Mouse (Mus musculus) forebrain, embryonic 13.5 days (tissue): Measurements from ENCODE around the gene Dynlrb2. TPM values are rescaled to one million over a fixed set of nuclear protein-coding genes. Genes with fewer than 3 reads are reported as not detected.

Source experiments
- ATAC-seq: fragments of 200-750 bp; cut with Nextera tagmentation; 2 replicates; pipeline ENCODE4 v1.8.0; 2017
- H3K27ac ChIP-seq: fragments of 300-500 bp; sonication (generic); 2 replicates; pipeline ENCODE4 v1.5.1; 2015; ENCODE audit warnings: inconsistent platforms, mild to moderate bottlenecking, moderate library complexity
- H3K27me3 ChIP-seq: fragments of 300-500 bp; sonication (generic); 2 replicates; pipeline ENCODE4 v1.6.1; 2015; ENCODE audit warnings: mild to moderate bottlenecking, inconsistent platforms
- H3K36me3 ChIP-seq: fragments of 300-500 bp; sonication (generic); 2 replicates; pipeline ENCODE4 v1.6.1; 2015; ENCODE audit warnings: mild to moderate bottlenecking, inconsistent platforms; ENCODE audit not compliant: poor library complexity, severe bottlenecking
- H3K4me1 ChIP-seq: fragments of 300-500 bp; sonication (generic); 2 replicates; pipeline ENCODE4 v1.6.1; 2015; ENCODE audit warnings: inconsistent platforms
- H3K4me2 ChIP-seq: fragments of 300-500 bp; sonication (generic); 2 replicates; pipeline ENCODE4 v1.6.1; 2015; ENCODE audit warnings: inconsistent platforms, mild to moderate bottlenecking, moderate library complexity
- H3K4me3 ChIP-seq: fragments of 300-500 bp; sonication (generic); 2 replicates; pipeline ENCODE4 v1.5.1; 2015; ENCODE audit warnings: mild to moderate bottlenecking, inconsistent platforms
- H3K9ac ChIP-seq: fragments of 300-500 bp; sonication (generic); 2 replicates; pipeline ENCODE4 v1.6.1; 2015; ENCODE audit warnings: mild to moderate bottlenecking, inconsistent platforms
- H3K9me3 ChIP-seq: fragments of 300-500 bp; sonication (generic); replicated peaks from 2 replicates; pipeline ENCODE4 v1.6.1; 2016; ENCODE audit warnings: inconsistent platforms
- WGBS: fragments of 180-500 bp; shearing (Covaris S2); methylation state at CpG from one replicate; pipeline ENCODE4 v1.1.7; 2015; 5-methylcytosine and 5-hydroxymethylcytosine counted together
- polyA plus RNA-seq: library from polyadenylated mRNA; unstranded; fragments of >200 nt; fragmentation: Nextera tagmentation; extraction: Ambion mirVana; gene quantifications from 2 replicates; pipeline ENCODE4 v1.2.1, GENCODE M21; 2015

The Dynlrb2 gene
- polyA plus RNA-seq, 1 experiment from 2014 or later, result 11.7 TPM

- Histone ChIP-seq H3K4me1 (peaks cover 7% of the 10 kb centered on the region; the same call in 1 of the 2 replicates), H3K27ac (no peak overlapping the region), H3K9ac (no peak overlapping the region), H3K27me3 (no peaks in the 10 kb centered on the region), H3K36me3 (no peaks in the 10 kb centered on the region), H3K9me3 (no peaks in the 10 kb centered on the region), H3K4me2 (no peak overlapping the region), H3K4me3 (no peak overlapping the region)
- ATAC-seq, result no peak
- 91% methylated on average over 5 of the region's 5 CpGs for WGBS
These were observed 3.9 kb downstream of the Dynlrb2 start for GRCm38 (mm10) chr8:116508721-116509120.

DNA sequence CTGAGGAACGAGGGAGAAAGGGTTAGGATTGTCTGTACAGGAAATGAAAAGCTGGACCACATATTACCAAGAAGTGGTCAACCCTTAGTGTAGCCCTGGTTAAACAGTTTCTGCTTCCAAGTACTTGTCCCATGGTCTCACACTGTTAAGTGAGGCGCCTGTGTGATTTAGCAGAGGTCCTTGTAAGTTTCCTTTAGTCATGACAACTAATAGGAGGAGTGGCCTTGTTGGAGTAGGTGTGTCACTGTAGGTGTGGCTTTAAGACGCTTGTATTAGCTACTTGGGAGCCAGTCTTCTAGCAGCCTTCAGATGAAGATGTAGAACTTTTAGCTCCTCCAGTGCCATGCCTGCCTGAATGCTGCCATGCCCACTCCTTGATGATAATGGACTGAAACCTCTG, 4.5 kb downstream of the Dynlrb2 start:
- no peak for ATAC-seq
- Histone ChIP-seq H3K9me3 (no peaks in the 10 kb centered on the region), H3K27ac (no peak overlapping the region), H3K4me2 (no peak overlapping the region), H3K4me1 (peaks cover 6% of the 10 kb centered on the region; the same call in 1 of the 2 replicates), H3K9ac (no peak overlapping the region), H3K36me3 (no peaks in the 10 kb centered on the region), H3K4me3 (no peak overlapping the region), H3K27me3 (no peaks in the 10 kb centered on the region)
- WGBS, result 73% methylated on average over 3 of the region's 3 CpGs

DNA sequence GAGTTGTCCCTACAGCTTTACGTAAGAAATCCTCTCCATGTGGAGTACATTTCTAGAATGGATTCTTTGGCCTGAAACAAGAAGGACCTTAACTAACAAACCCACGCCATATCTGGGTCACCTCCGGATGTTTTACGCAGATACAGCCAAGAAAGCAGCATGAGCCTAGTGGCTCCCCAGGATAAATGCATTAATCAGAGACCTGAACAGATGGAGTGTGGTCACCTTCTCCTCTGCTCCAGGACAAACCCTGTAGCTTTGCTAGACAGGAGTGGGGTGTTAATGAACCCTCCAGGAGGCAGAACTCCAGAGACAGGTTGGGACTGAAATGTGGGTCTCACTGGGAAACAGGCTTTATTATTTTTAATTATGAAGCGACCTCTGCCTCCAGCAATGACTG, 14.9 kb downstream of the Dynlrb2 start:
- Histone ChIP-seq H3K27me3 (no peaks in the 10 kb centered on the region), H3K4me3 (no peak overlapping the region), H3K4me2 (no peak overlapping the region), H3K4me1 (no peaks in the 10 kb centered on the region), H3K36me3 (no peaks in the 10 kb centered on the region), H3K9me3 (peaks cover 12% of the 10 kb centered on the region), H3K9ac (no peak overlapping the region), H3K27ac (no peak overlapping the region)
- ATAC-seq, result no peak
- WGBS, result 92% methylated on average over 5 of the region's 5 CpGs

DNA sequence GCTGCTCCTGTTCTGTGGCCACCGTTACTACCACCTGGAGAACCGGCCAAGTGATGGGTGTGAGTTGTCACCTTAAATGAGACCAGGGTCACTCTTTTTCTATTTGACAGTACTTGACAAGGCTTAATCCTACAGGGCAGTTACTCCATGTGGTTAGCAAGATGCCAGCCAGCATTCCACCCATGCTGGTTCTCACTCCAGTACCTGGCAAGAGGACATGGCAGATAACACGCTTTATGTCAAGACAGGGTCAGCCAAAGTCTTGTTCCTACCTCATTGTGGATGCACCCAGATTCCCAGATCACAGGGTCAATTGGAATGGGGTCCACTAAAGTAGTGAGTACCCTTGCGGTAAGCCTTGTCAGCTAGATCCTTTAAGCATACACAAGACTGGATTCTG, 16.4 kb downstream of the Dynlrb2 start:
- no peaks in the 10 kb centered on the region for H3K4me1 ChIP-seq
- peaks cover 12% of the 10 kb centered on the region for H3K9me3 ChIP-seq
- no peaks in the 10 kb centered on the region for H3K36me3 ChIP-seq
- no peaks in the 10 kb centered on the region for H3K27me3 ChIP-seq
- 93% methylated on average over 4 of the region's 4 CpGs for WGBS
- no peak overlapping the region for H3K9ac ChIP-seq
- no peak overlapping the region for H3K27ac ChIP-seq
- no peak overlapping the region for H3K4me2 ChIP-seq
- ATAC-seq, result no peak
- H3K4me3 ChIP-seq, result no peak overlapping the region

DNA sequence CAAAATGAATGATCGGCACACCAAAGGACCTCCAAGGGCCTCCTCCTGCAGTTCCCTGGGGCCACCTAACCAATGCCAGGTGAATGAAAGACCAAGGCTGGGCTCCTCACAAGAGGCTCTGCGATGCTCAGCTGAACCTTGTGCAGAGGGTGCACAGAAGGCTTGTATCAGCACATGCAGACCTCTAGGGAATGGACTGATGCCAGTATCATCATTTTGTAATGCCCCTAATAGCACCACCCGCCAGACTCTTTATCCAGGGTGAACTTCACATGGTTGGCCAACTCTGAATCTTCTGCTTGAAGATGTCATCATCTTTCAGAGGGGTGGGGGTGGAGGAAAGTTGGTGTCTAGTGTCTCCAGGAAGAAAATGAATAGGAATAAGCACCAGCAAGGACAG, 16.9 kb downstream of the Dynlrb2 start:
- H3K9ac ChIP-seq, result no peak overlapping the region
- no peak for ATAC-seq
- 90% methylated on average over 3 of the region's 3 CpGs for WGBS
- H3K27me3 ChIP-seq, result no peaks in the 10 kb centered on the region
- no peaks in the 10 kb centered on the region for H3K36me3 ChIP-seq
- H3K4me1 ChIP-seq, result no peaks in the 10 kb centered on the region
- H3K4me3 ChIP-seq, result no peak overlapping the region
- H3K4me2 ChIP-seq, result no peak overlapping the region
- H3K9me3 ChIP-seq, result peaks cover 9% of the 10 kb centered on the region
- H3K27ac ChIP-seq, result no peak overlapping the region

- Histone ChIP-seq H3K9ac (no peak overlapping the region), H3K4me3 (no peak overlapping the region), H3K36me3 (no peaks in the 10 kb centered on the region), H3K4me2 (no peak overlapping the region), H3K27ac (no peak overlapping the region), H3K27me3 (no peaks in the 10 kb centered on the region), H3K9me3 (peaks cover 3% of the 10 kb centered on the region; the same call in 1 of the 2 replicates), H3K4me1 (no peaks in the 10 kb centered on the region)
- 84% methylated on average over 11 of the region's 11 CpGs for WGBS
- no peak for ATAC-seq
These were observed 17.5 kb downstream of the Dynlrb2 start for GRCm38 (mm10) chr8:116522104-116522767.

- WGBS, result 86% methylated on average over 7 of the region's 7 CpGs
These were observed 20.1 kb downstream of the Dynlrb2 start for GRCm38 (mm10) chr8:116524915-116525314.

GRCm38 (mm10) chr8:116528736-116529135, 24.0 kb downstream of the Dynlrb2 start:
- 78% methylated on average over 7 of the region's 7 CpGs for WGBS
- no peak overlapping the region for H3K4me2 ChIP-seq
- no peaks in the 10 kb centered on the region for H3K4me1 ChIP-seq
- no peak for ATAC-seq
- no peaks in the 10 kb centered on the region for H3K36me3 ChIP-seq
- peaks cover 8% of the 10 kb centered on the region; the same call in 1 of the 2 replicates for H3K9me3 ChIP-seq
- H3K27ac ChIP-seq, result no peak overlapping the region
- no peaks in the 10 kb centered on the region for H3K27me3 ChIP-seq
- no peak overlapping the region for H3K4me3 ChIP-seq
- no peak overlapping the region for H3K9ac ChIP-seq

More at GRCm38 (mm10) chr8:116524915-116525314, 20.1 kb downstream of the Dynlrb2 start:
- Histone ChIP-seq H3K4me2 (no peak overlapping the region), H3K27ac (no peak overlapping the region), H3K4me3 (no peak overlapping the region), H3K27me3 (no peaks in the 10 kb centered on the region), H3K36me3 (no peaks in the 10 kb centered on the region), H3K4me1 (no peaks in the 10 kb centered on the region), H3K9ac (no peak overlapping the region), H3K9me3 (no peaks in the 10 kb centered on the region)
- ATAC-seq, result no peak

- H3K9ac ChIP-seq, result no peak overlapping the region
- H3K4me3 ChIP-seq, result no peak overlapping the region
- no peaks in the 10 kb centered on the region for H3K4me1 ChIP-seq
- H3K36me3 ChIP-seq, result no peaks in the 10 kb centered on the region
- WGBS, result 79% methylated on average over 6 of the region's 6 CpGs
- no peak for ATAC-seq
- peaks cover 8% of the 10 kb centered on the region; the same call in 1 of the 2 replicates for H3K9me3 ChIP-seq
- no peak overlapping the region for H3K27ac ChIP-seq
- H3K4me2 ChIP-seq, result no peak overlapping the region
- H3K27me3 ChIP-seq, result no peaks in the 10 kb centered on the region
These were observed 28.3 kb downstream of the Dynlrb2 start for GRCm38 (mm10) chr8:116533081-116533480.

GRCm38 (mm10) chr8:116536786-116537185, 32.0 kb downstream of the Dynlrb2 start:
- peaks cover 8% of the 10 kb centered on the region; the same call in 1 of the 2 replicates for H3K9me3 ChIP-seq
- H3K36me3 ChIP-seq, result no peaks in the 10 kb centered on the region
- H3K4me2 ChIP-seq, result no peak overlapping the region
- no peaks in the 10 kb centered on the region for H3K4me1 ChIP-seq
- H3K27me3 ChIP-seq, result no peaks in the 10 kb centered on the region
- WGBS, result 82% methylated on average over 5 of the region's 5 CpGs
- no peak overlapping the region for H3K9ac ChIP-seq
- H3K4me3 ChIP-seq, result no peak overlapping the region
- no peak for ATAC-seq
- H3K27ac ChIP-seq, result no peak overlapping the region

DNA sequence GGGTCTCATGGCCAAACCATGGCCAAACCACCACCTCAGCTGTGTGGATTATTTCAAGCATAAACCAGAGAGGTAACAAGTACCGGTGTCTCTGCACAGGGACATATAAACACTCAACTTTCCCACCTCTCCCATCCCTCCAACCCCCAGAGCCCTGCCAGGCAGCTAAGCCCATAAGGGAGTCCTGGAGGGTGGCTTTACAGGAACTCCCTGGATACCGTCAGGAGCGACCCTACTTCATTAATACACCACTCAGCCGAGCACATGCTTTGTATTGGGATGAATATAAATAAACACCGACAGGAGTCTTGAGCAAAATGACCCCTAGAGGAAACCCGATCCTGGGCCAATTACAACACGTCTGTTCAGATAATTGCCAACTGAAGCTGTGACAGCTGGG, 34.0 kb downstream of the Dynlrb2 start:
- Histone ChIP-seq H3K4me3 (no peak overlapping the region), H3K9ac (no peak overlapping the region), H3K36me3 (no peaks in the 10 kb centered on the region), H3K4me1 (no peaks in the 10 kb centered on the region), H3K4me2 (no peak overlapping the region), H3K27me3 (no peaks in the 10 kb centered on the region), H3K9me3 (no peaks in the 10 kb centered on the region), H3K27ac (no peak overlapping the region)
- no peak for ATAC-seq
- WGBS, result 46% methylated on average over 7 of the region's 7 CpGs

- no peaks in the 10 kb centered on the region for H3K27me3 ChIP-seq
- WGBS, result 100% methylated on average over 1 of the region's 1 CpGs
- no peak overlapping the region for H3K4me3 ChIP-seq
- no peak overlapping the region for H3K4me2 ChIP-seq
- H3K36me3 ChIP-seq, result no peaks in the 10 kb centered on the region
- no peaks in the 10 kb centered on the region for H3K9me3 ChIP-seq
- no peak for ATAC-seq
- no peak overlapping the region for H3K9ac ChIP-seq
- H3K4me1 ChIP-seq, result no peaks in the 10 kb centered on the region
- no peak overlapping the region for H3K27ac ChIP-seq
These were observed 35.4 kb downstream of the Dynlrb2 start for GRCm38 (mm10) chr8:116540136-116540535.

DNA sequence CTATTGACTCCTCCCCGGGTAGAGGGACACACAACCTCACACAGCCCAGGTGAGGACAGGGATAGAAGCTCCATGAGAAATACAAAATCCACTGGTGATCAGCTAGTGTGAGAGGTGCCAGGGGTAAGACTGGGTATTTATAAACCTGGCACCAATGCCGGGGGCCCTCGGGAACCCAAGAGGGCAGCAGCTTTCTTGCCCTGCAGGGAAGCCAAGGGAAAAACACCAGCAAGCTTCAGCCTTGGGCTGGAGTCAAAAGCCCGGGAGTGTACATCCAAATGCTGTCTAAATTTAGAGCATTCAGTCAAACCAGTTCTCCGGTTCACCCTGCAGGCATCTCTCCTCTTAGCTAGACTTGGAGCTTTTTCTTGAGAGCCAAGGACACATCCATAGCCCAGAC, 38.1 kb downstream of the Dynlrb2 start:
- H3K4me3 ChIP-seq, result no peak overlapping the region

More for the DNA sequence above, 38.1 kb downstream of the Dynlrb2 start:
- Histone ChIP-seq H3K4me2 (no peak overlapping the region), H3K9ac (no peak overlapping the region), H3K4me1 (no peaks in the 10 kb centered on the region), H3K27me3 (no peaks in the 10 kb centered on the region), H3K9me3 (no peaks in the 10 kb centered on the region), H3K27ac (no peak overlapping the region), H3K36me3 (no peaks in the 10 kb centered on the region)
- 92% methylated on average over 5 of the region's 5 CpGs for WGBS
- no peak for ATAC-seq
